Mouse (Mus musculus): ENCODE measurements around the gene Arhgap10. TPM values are rescaled to one million over a fixed set of nuclear protein-coding genes. Genes with fewer than 3 reads are reported as not detected.
"Not testable (repeated sequence)": the region's sequence is repeated elsewhere in the genome, so short reads cannot be mapped to it uniquely, and the experiment has no call there.

The Arhgap10 gene
- total RNA-seq, 2 experiments from 2014 or later = 48.3 to 52.2 TPM

DNA sequence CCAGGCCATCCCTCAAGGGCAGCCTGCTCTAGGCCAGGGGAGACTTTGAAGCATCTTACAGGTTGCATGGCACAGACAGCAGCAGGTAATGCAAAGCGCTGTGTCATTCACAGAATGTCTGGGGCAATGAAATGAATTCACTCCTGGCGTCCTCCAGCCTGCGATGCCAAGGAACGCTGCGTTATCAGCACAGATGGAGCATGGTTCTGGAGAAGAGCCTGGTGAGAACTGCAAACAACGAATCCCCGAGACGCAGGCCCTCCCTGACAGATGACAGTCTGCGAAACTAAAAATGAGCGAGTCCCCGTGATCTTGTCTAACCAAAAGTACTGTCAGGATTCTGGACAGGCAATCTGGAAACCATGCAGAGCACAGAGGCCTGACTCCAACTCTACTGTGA, 153.3 kb downstream of the Arhgap10 start:
- intact Hi-C loops (cut with DNase I) = loop anchor here (10.0 kb wide), 1 partner anchor 1300 kb away; no protein-coding TSS in a partner anchor
- DNase-seq = no peak

DNA sequence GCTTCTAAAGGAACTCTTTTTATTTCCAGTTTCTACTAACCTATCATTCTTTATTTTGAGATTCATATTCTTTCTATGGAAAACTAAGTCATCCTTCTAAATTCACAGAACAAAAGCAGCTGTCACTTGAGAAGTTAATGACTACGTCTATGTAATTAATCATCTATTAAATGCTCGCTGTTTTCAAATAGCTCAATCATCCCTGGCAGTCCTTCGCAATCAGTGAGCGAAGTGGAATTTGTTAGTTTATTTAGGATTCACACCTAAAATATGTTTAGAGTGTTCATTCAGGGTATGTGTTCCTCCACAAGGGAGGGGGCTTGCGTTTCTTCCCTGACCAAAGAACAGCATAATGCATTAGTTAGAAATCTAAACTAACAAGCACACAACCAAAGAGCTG, 156.9 kb downstream of the Arhgap10 start:
- intact Hi-C loops (cut with DNase I) = loop anchor here (10.0 kb wide), 1 partner anchor 1296 kb away; no protein-coding TSS in a partner anchor
- DNase-seq = no peak

DNA sequence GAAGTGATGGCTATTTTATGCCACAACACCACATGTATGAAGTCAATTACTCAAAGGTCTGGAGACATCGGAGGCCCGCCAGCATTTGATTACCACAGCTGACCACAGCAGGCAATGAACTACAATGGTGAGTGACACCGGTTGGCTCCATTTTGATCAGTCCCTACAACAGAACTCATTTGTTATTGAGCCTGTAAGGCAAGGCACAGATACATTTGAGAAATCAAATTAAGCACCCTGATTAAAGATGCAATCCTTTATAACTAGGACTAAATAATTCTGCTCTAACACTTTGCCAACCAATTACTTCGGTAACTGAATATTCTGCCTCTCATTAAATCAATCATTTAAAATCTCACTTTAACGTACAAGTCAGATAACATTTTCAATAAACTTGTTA, 157.3 kb downstream of the Arhgap10 start:
- intact Hi-C loops (cut with DNase I) = loop anchor here (10.0 kb wide), 1 partner anchor 1296 kb away; no protein-coding TSS in a partner anchor
- DNase-seq = no peak

DNA sequence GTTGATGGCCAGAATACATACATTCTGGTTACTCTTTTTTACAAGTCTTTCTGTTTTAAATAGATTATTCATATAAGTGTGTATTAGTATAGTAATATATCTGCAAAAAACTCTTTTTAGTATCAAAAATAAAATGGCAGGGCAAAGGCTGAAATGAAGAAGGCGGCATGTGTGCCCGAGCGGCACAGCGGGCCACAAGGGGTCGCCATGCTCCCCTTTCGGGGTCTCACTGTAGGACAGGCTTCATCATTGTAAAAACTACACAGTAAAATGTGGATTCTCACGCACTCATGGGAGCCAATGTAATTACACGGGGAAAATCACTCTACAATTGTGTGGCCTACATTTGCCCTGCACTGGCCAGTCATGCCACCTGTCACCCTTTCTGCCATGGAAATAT, 160.6 kb downstream of the Arhgap10 start:
- DNase-seq = no peak
- intact Hi-C loops (cut with DNase I) = no loop called here

DNA sequence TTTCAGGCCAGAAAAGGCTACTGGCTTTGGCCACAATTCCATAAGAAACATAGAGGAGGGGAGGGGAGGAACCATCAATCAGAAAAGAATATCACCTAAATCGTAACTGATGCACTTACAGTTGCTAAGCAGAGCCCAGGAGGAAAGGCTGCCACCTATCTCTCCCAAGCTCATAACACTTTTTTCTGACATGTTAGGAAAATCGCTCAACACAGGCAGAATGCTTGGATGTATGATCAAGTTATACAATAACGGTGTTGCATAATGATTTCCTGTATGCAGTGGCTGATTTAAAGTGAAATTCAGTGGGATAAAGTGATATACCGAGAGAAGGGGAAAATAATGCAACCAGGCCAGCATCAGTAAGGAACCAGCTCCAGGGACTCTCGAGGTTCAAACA, 162.4 kb downstream of the Arhgap10 start:
- no peak for DNase-seq
- intact Hi-C loops (cut with DNase I) = no loop called here

DNA sequence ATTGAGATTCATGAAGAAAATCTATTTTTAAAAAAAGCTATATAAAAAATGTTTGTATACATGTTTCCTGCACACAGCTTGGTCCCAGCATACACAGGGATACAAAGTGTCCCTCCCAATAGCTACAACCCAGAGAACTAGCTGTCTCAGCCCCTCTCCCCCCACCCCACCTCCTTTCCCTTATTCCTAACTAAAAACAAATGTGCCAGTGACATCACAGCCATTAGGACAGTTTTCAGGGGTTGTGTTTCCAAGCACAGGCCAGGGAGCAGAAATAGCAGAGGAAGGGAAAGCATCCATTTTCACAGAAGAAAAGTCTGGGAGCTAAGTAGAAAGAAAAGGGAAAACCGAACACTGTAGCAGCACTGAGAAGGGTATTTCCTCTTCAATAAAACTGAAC, 163.6 kb downstream of the Arhgap10 start:
- DNase-seq = no peak
- intact Hi-C loops (cut with DNase I) = no loop called here

DNA sequence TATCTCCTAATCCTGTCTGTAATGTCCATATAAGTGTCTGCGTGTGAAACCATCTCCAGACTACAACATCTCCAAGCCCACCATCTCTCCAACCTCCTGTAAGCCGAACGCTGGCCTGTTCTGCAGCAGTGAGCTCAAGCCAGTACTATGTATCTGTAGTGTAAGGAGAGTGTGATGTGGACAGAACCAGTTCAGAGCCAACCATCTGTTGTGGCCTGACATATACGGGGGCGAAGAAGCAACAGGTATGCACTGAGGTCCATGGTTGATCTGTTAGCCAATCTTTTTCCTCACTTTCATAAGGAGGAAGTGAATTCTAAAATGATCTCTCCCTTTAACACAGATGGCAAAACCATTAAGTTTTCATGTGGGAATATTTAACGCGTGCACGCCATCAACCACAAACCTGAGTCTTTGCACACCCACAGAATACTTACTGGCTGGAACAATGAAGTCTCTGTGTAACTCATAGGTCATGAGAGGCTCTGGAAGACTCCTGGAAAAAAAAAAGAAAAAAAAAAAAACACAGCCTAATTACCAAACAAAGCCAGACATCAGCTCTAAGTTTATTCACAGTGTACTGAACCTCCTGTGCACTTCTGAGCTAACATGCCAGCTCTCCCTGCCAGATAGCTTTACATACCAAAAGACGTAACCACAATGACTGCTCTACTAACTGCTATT, 166.4 kb downstream of the Arhgap10 start:
- no peak for DNase-seq
- intact Hi-C loops (cut with DNase I) = no loop called here

DNA sequence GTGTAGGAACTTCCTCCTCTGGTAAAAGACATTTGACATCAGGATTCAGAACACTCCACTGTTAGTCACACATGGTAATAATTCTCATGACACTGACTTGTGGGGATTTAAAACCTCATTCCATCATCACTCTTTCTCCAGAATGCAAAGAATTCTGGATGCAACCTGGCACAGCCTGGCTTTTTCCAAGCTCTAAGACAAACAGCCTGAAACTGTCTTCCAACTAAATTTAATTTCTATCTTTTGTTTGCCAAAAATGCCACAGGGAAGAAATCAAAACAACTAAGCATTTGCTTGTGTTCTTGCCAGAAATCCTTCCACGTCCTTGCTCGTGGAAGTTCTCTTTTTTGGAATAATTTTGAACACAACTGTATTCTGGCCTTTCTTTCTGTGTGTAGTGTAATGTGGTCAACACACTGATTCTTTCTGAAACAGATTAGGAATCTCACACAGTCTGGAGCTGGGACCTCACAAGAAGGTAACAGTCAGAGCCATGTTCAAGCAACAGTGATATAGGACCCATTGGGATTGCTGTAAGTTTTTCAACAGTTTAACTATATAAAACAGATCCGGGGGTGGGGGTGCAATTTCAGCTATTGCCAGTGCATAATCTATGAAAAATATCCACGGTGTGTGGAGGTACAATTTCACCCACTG, 167.5 kb downstream of the Arhgap10 start:
- DNase-seq = no peak
- intact Hi-C loops (cut with DNase I) = no loop called here

DNA sequence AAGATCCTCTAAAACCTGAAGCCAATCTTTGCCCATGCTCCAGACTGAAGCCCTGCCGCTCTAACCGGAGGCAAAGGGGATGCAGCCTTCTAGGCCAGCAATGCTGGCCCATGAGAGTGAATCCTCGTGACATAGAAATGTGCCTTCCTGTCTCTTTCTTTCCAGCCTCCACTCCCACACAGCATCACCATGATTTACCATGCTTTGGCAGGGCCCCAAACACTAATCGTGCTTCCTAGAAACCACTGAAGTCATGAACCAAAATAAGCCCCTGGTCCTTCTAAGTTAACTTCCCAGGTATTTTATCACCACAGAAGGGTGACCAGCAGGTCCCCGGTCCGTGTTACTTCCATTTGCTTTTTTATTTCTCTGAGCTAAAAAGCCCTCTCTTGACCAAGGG, 173.8 kb downstream of the Arhgap10 start:
- no peak for DNase-seq
- intact Hi-C loops (cut with DNase I) = no loop called here

DNA sequence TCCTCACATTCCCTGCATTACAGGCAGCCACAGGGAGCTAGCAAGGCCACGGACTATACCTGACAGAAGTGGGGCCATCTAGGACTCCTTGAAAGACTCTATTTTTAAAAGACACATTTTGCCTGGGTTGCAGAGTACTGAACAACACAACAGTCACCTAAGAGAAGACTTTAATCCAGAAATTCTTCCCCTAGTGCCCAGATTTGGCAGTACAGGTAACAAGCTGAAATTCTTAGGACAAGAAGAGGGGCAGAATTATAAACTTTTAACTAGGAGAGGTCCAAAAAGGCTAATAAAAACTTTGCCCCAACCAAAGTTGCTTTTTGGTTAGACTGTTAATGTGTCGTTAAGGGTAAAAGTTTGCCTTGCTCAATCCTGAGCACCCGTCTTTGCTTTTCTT, 174.4 kb downstream of the Arhgap10 start:
- no peak for DNase-seq
- intact Hi-C loops (cut with DNase I) = no loop called here

DNA sequence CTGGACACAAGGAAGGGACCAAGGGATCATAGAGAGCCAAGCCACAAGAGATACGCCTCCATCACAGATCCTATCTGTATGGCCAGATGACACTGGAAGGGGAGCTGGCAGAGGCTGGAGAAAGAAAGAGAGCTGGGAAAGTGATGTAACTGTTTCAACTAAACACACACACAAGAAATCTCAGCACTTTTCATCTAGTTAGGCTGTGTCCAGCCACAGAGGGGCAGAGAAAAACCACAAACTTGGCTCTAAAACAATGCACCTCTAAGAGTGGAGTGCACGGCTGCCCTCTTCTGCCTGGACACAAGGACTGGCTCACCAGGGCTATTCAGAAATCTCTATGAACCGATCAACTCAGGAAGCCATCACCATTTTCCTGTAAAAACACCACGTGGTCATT, 175.6 kb downstream of the Arhgap10 start:
- intact Hi-C loops (cut with DNase I) = no loop called here
- DNase-seq = no peak

DNA sequence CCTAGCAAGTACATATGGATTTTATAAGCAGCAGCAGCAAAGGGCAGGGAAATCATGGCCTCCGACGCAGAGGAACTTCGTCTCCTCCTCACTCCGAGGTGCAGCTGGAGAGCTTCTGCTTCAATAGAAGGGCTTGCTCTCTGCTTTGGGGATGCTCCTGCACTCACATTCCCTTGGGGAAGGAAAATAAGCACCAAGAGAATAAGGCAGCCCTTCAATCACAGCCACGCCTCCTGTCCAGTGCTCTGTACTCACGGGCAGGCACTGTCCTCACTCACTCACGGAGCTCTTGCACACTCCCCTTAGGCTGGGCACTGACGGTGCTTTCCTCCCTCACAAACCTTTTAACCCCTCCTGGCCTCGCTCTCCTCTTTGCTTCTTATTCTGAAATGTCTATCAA, 176.4 kb downstream of the Arhgap10 start:
- intact Hi-C loops (cut with DNase I) = no loop called here
- no peak for DNase-seq

DNA sequence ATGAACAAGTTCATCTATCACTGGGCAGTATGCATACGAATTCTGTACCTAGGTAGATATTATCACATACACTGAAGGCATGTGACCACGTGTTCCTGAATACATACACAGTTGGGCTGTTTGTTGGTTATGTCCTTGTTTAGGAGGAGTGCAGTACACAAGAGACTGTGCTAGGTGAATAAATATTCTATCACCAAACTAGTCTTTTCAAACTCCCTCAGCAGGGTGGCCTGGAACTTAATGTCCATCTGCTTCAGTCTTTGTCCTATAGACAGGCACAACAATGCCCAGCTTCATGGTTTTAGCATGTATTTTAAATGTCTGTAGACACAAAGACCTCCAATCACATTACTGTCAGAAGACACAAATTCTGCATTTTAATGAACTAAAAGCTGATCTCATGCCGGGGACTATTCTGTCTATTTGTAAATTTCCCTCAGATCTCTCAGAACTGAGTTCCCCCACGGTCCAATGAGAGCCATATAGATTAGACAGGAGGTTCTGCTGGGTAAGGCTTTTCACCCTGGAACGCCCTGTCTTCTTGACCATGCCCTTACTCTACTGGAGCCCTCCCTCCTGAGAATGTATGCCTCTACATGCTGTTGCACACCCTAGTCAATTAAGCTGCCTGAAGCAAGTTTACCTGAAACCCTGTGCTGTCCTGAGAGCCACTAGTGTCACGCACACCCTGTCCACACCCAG, 177.6 kb downstream of the Arhgap10 start:
- intact Hi-C loops (cut with DNase I) = no loop called here
- no peak for DNase-seq

DNA sequence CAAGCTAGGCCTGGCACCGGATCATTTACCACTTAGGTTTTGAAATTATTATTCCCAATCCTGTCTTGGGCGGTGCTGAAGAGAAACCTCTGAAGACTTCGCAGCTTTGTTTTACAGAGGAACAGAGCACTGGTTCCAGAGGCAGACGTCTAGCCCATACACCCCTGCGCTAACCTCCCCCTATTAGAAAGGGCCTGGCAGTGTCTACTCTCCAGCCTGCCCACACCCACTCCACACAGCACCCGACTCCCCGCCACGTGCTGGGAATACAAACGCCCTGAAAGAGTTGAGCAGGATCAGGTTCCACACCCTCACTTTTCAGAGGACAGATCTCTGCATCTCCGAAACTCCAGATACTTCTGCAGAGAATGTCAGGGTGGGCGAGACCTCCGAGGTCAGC, 180.5 kb downstream of the Arhgap10 start:
- no peak for DNase-seq
- intact Hi-C loops (cut with DNase I) = no loop called here

DNA sequence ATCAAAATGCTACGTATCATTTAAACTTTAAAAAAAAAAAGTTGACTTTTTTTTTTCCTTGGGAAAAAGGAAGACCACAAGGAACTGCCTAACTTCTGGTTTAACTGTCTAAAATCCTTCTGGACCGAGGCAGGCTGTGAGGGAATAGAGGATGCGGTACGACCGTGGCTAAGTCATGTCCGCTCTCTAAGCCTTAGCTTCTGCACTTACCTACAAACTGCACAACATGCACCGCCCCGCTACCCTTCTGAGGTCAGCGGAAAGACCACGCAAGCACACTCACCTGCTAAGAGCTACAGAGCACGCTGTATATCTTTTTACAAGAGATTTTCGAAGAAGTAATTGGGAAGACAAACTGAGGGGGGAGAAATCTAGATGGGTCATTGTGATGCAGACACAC, 186.6 kb downstream of the Arhgap10 start:
- intact Hi-C loops (cut with DNase I) = no loop called here
- no peak for DNase-seq

DNA sequence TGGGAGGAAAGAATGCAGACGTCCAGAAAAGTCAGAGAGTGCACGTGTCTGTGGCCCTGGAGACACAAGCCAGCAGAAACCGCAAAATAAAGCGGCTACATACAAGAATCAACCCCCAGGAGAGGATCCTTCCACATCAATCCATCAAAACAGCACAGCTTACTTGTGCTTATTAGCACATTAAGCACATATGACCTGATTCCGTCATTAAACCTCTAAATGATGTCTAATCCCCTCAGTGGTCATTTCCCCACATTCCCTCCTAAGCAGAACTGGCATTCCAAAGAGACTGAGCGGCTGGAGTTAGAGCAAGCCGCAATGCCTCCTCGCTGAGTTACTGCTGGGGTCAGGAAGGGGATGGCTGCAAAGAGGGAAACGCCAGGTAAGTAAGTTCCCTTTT, 187.4 kb downstream of the Arhgap10 start:
- intact Hi-C loops (cut with DNase I) = no loop called here
- DNase-seq = no peak

DNA sequence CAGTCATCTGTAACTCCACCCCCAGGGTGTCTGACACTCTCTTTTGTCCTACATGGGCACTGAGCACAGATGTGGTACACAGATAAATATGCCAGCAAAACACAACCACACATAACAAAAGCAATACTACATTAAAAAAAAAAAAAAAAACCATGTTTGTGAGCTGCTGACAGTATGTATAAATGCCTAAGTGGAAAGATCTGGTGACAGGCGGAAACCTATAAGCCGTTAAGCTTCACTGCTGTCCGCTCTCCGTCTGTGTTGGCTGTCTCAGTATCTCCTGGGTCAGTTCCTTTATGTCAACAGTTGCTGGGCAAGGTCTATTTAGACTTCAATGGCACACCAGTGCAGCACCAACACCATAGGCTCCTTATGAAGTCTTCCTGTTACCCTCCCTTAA, 188.0 kb downstream of the Arhgap10 start:
- intact Hi-C loops (cut with DNase I) = no loop called here
- DNase-seq = no peak

DNA sequence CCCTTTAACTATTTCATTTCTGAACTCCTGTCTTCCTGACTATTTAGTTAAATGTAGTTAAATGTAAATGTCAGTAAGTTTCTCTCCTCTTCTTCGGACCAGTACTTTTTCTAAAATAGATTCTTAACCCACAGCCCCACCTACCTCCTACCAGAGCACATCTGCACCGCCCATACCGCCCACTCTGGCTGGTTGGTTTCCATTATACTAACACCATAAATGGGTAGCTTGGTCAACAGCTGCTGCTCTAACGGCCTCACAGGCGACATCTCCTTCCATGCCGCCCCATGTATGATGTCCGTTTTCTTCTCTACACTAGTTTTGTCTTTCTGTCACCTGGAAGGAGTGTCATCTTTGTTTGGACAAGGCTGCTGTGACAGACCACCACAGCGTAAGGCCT, 189.3 kb downstream of the Arhgap10 start:
- DNase-seq = no peak
- intact Hi-C loops (cut with DNase I) = no loop called here

DNA sequence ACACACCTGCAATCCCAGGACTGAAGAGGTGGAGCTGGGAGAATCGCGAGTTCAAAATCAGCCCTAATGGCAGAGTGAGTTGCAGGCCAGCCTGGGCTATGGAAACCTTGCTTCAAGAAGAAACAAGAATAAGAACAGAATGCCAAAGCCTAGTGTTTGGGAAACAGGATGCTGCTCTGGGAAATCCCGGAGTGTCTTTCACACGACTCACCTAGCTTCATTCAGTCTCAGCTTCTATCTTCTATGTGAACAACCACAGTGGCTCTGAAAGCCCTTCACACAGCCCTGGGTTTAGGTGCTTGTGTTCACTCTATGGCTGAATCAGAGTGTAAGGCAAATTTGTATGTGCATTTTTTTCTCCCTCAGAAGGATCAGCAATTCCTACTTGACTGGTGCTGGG, 190.4 kb downstream of the Arhgap10 start:
- DNase-seq = no peak
- intact Hi-C loops (cut with DNase I) = no loop called here

DNA sequence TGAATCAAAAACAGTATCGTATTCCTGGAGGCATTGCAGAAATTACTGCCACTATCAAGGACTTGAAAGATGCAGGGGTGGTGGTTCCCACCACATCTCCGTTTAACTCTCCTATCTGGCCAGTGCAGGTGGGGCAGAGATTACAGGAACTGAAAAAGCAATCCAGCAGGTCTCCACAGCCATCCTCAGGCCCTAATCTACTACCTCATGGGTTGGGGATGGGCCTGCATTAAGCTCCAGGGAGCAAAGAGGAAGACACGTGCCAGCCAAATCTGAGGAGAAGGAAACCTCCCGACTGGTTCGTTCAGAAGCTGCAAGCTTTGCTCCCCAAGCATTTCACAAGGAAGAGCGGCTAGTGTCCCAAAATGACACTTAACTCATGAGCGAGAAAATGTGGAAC, 195.0 kb downstream of the Arhgap10 start:
- DNase-seq; intact Hi-C loops (cut with DNase I): not testable (repeated sequence)

DNA sequence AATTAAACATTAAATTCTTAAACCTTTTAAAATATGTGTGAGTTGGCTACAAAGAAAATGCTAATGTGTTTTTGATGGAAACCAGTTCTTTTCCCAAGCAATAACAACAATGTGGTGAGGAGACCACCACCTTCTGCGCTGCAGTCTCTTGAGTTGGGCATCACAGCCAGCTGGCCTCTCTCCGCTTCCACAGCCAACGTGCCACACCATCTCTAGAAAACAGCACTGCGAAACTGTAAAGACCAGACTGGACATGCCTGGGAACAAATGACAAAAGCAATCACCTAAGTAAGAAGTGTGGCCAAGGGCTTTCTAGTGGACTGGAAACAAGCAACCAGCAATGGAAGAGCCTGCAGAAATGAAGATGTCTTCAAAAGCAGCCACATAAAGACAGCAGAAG, 195.9 kb downstream of the Arhgap10 start:
- no peak for DNase-seq
- intact Hi-C loops (cut with DNase I) = no loop called here

DNA sequence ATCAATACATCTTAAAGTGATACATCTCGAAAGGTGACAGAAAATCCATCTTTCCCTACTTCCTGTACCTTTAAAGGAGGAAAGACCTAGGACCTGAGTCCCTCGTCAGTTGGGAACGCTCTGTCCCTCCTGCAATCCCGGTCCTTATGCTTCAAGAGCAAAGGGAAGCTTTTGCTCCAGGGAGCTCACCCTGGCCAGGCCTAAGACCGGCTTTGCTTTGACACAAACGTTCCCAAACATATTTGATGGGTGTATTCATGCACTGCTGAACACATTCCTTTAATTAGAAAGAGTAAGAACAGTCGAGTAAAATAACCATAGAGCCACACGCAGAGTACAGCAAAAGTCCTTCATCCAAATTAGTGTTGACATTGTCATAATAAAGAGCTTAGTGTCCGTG, 199.2 kb downstream of the Arhgap10 start:
- no peak for DNase-seq
- intact Hi-C loops (cut with DNase I) = no loop called here
